Mouse (Mus musculus) thymus, adult 2 months (tissue): ENCODE measurements around the gene Slc39a13. TPM values are rescaled to one million over a fixed set of nuclear protein-coding genes. Genes with fewer than 3 reads are reported as not detected.

ENCODE experiments used
- DNase-seq: peaks from one replicate; pipeline ENCODE4 v3.0.0; 2021
- H3K27ac ChIP-seq: fragments of 200-500 bp; 2 replicates; pipeline ENCODE4 v1.5.1; 2012; ENCODE audit warnings: low read length, control low read depth; ENCODE audit not compliant: control insufficient read depth, insufficient read depth
- H3K27me3 ChIP-seq: fragments of 200-500 bp; 2 replicates; pipeline ENCODE4 v1.6.1; 2012; ENCODE audit warnings: mild to moderate bottlenecking, low read length, moderate library complexity, mixed read lengths; ENCODE audit not compliant: control insufficient read depth, insufficient read depth
- H3K36me3 ChIP-seq: fragments of 200-500 bp; 2 replicates; pipeline ENCODE4 v1.6.1; 2012; ENCODE audit warnings: mild to moderate bottlenecking, low read length, moderate library complexity; ENCODE audit not compliant: control insufficient read depth, insufficient read depth
- H3K4me1 ChIP-seq: fragments of 200-500 bp; replicated peaks from 2 replicates; pipeline ENCODE4 v1.6.1; 2012; ENCODE audit warnings: low read length; ENCODE audit not compliant: control insufficient read depth, insufficient read depth
- H3K4me3 ChIP-seq: fragments of 200-500 bp; 2 replicates; pipeline ENCODE4 v1.5.1; 2012; ENCODE audit warnings: mild to moderate bottlenecking, low read length, control low read depth, moderate library complexity; ENCODE audit not compliant: control insufficient read depth, insufficient read depth
- CTCF ChIP-seq: fragments of 200-500 bp; IDR thresholded peaks from 2 replicates; pipeline ENCODE4 v1.5.1; 2012; ENCODE audit warnings: mild to moderate bottlenecking, control low read depth, low read length, moderate library complexity, borderline replicate concordance; ENCODE audit not compliant: control insufficient read depth, poor library complexity, insufficient read depth; ENCODE audit errors: extremely low read depth
- POLR2A ChIP-seq: fragments of 200-500 bp; IDR thresholded peaks from 2 replicates; pipeline ENCODE4 v1.6.1; 2012; ENCODE audit warnings: mild to moderate bottlenecking, low read length, control low read depth, moderate library complexity; ENCODE audit not compliant: control insufficient read depth, poor library complexity, insufficient read depth; ENCODE audit errors: extremely low read depth
- WGBS: fragments of 180-500 bp; shearing (Covaris S2); methylation state at CpG from one replicate; pipeline ENCODE4 v1.1.7; 2018; 5-methylcytosine and 5-hydroxymethylcytosine counted together
- polyA plus RNA-seq: library from polyadenylated mRNA; depleted of rRNA; stranded (reverse); fragments of >200 nt; gene quantifications from 2 replicates; pipeline ENCODE4 v1.2.3, GENCODE M21; 2012

The Slc39a13 gene
- polyA plus RNA-seq, 1 experiment = 59.0 TPM

DNA sequence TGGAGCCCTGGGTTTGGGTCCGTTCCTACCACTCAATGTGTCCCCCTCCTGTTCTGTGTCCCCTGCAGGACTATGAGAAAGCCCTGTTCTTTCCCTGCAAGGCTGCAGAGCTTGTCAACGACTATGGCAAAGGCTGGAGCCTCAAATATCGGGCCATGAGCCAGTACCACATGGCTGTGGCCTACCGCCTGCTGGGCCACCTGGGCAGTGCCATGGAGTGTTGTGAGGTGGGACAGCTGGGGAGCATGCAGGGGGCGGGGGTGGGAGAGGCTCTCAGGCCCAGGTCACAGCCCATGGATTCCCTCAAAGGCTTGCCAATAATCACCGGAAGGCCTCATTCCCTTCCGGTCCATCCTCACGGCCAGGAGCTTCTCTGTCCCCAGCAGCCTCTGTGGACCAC lies 28.4 kb downstream of the Slc39a13 start:
- Histone ChIP-seq H3K36me3 (no peaks in the 10 kb centered on the region), H3K4me3 (no peak overlapping the region), H3K27me3 (no peaks in the 10 kb centered on the region), H3K4me1 (peaks cover 24% of the 10 kb centered on the region), H3K27ac (no peak overlapping the region)
- TF ChIP-seq CTCF (no peak), POLR2A (no peak)
- WGBS = 70% methylated on average over 8 of the region's 8 CpGs
- DNase-seq = no peak

DNA sequence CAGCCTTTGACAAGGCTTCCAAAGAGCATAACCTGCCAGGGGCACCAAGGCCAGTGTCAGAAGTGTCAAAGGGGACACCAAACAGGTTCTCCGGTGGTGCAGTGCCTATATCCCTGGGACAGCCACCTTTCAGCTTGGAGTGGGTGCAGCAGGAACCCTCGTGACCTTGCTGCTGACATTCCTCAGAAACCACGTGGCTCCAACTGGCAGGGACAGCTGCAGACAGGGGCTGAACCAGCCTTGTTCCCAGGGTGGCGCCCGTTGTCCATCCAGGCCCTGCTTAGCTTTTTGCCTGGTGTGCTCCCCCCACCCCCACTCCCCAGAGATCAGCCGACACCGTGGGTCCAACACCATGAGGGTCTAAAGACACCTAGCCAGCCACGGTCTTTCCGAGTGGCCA lies 34.8 kb downstream of the Slc39a13 start, which contains the start of gene Rapsn:
Gene Rapsn (plus strand): TSS at position 236 of the 400 bp plus-strand sequence.
- H3K4me3 ChIP-seq = no peak within 1 kb of the TSS
- no peak for DNase-seq
- no peaks in the 10 kb centered on the region for H3K4me1 ChIP-seq
- no peak within 1 kb of the TSS for H3K27ac ChIP-seq
- no peaks in the 10 kb centered on the region for H3K36me3 ChIP-seq
- WGBS = 86% methylated on average over 9 of the region's 9 CpGs
- no peaks in the 10 kb centered on the region for H3K27me3 ChIP-seq
- no peak for TF ChIP-seq CTCF
- TF ChIP-seq POLR2A = no peak

DNA sequence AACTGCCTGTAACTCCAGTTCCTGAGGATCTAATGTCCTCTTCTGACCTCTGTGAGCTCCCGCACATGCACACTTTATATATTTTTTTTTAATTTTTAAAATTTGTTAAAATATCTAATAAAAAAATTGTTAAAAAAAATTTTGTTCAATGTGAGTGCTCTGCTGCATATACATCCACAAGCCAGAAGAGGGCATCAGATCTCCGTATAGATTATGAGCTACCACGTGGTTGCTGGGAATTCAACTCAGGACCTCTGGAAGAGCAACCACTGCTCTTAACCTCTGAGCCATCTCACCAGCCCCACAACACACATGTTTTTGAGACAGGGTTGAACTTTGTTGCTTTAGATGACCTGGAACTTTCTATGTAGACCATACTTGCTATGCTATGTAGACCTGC lies 37.2 kb downstream of the Slc39a13 start:
- H3K4me3 ChIP-seq = no peak overlapping the region
- H3K4me1 ChIP-seq = no peaks in the 10 kb centered on the region
- H3K27ac ChIP-seq = no peak overlapping the region
- DNase-seq = no peak
- H3K27me3 ChIP-seq = no peaks in the 10 kb centered on the region
- 37% methylated on average over 3 of the region's 3 CpGs for WGBS
- TF ChIP-seq POLR2A = no peak
- no peaks in the 10 kb centered on the region for H3K36me3 ChIP-seq

GRCm38 (mm10) chr2:91031216-91031615 lies 39.0 kb downstream of the Slc39a13 start:
- H3K4me3 ChIP-seq = no peak overlapping the region
- no peaks in the 10 kb centered on the region for H3K36me3 ChIP-seq
- no peak overlapping the region for H3K27ac ChIP-seq
- H3K27me3 ChIP-seq = no peaks in the 10 kb centered on the region
- DNase-seq = no peak
- no peak for TF ChIP-seq CTCF
- TF ChIP-seq POLR2A = no peak
- WGBS = 93% methylated on average over 4 of the region's 4 CpGs
- no peaks in the 10 kb centered on the region for H3K4me1 ChIP-seq

- H3K27ac ChIP-seq = no peak overlapping the region
- 93% methylated on average over 9 of the region's 9 CpGs for WGBS
- no peak for TF ChIP-seq POLR2A
- TF ChIP-seq CTCF = no peak
- no peaks in the 10 kb centered on the region for H3K36me3 ChIP-seq
- no peaks in the 10 kb centered on the region for H3K4me1 ChIP-seq
- no peak overlapping the region for H3K4me3 ChIP-seq
- no peaks in the 10 kb centered on the region for H3K27me3 ChIP-seq
- no peak for DNase-seq
Measured at GRCm38 (mm10) chr2:91027391-91028214, 42.6 kb downstream of the Slc39a13 start.

- no peaks in the 10 kb centered on the region for H3K36me3 ChIP-seq
- no peak overlapping the region for H3K27ac ChIP-seq
- TF ChIP-seq CTCF (no peak), POLR2A (no peak)
- H3K4me1 ChIP-seq = no peaks in the 10 kb centered on the region
- no peak overlapping the region for H3K4me3 ChIP-seq
- H3K27me3 ChIP-seq = no peaks in the 10 kb centered on the region
- WGBS = 95% methylated on average over 1 of the region's 1 CpGs
- no peak for DNase-seq
Measured at GRCm38 (mm10) chr2:91026491-91026890, 43.7 kb downstream of the Slc39a13 start.

GRCm38 (mm10) chr2:91025081-91025516 lies 45.1 kb downstream of the Slc39a13 start:
- DNase-seq = no peak
- no peak overlapping the region for H3K27ac ChIP-seq
- WGBS = 95% methylated on average over 1 of the region's 1 CpGs
- H3K4me1 ChIP-seq = no peaks in the 10 kb centered on the region
- H3K27me3 ChIP-seq = no peaks in the 10 kb centered on the region
- no peak for TF ChIP-seq POLR2A
- no peak for TF ChIP-seq CTCF
- H3K4me3 ChIP-seq = no peak overlapping the region
- H3K36me3 ChIP-seq = peaks cover 1% of the 10 kb centered on the region; the same call in 1 of the 2 replicates
